Mouse (Mus musculus) right cerebral cortex, adult 18-20 months (tissue): Measurements from ENCODE around the gene Thtpa.

Experiments
- DNase-seq: peaks from one replicate; pipeline ENCODE4 v3.0.0; 2022; ENCODE audit warnings: mixed read lengths

The Thtpa gene

DNA sequence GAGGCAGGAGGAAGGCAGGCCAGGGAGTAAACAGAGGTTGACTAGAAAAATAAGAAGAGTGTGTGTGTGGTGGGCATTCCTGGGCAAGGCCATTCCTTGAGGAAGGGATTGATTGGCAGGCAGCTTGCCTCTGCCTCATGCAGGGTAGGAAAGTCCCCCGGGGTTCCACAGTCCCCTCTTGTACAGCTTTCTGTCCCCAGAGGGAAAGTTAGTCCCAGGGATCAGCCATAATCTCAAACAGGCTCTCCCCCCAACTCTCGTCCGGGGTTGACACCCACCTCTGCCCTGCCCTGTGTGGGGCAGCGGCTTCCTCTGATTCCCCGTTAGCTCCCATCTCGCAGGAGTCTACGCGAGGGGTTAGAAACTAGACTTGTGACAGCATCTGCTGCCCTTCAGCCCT is 12.4 kb downstream of the Thtpa start:
- no peak for DNase-seq

DNA sequence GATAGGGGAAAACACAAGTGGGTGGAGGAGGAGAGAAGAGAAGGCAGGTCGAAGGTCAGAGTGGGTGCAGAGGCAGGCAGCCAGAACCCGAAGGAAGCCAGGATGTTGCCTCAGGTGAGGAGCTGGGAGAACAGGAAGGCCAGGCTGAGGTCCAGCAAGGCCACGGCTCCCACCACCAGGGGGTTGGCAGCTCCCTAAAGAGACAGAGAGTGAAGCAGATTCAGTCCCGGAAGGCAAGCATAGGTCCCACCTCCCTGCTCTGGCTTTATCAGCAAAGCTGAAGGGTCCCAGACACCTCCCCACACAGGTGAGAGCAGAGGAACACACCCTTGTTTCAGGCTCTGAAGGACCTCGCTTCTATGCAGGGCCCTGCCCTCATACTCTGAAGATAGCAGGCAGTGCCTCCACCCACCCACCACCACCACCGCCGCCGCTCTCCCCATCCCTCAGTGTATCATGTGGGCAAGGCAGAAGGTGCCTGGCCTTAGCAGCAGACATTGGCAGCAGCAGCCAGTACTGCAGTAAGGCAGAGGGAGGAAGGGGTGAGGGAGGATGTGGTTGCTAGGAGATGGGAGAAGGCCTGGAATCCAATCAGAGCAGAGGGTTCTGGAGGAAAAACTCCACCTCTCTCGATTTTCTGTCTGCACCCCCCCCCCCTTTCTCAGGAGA is 13.8 kb downstream of the Thtpa start:
- DNase-seq, result peak; percentile 91

DNA sequence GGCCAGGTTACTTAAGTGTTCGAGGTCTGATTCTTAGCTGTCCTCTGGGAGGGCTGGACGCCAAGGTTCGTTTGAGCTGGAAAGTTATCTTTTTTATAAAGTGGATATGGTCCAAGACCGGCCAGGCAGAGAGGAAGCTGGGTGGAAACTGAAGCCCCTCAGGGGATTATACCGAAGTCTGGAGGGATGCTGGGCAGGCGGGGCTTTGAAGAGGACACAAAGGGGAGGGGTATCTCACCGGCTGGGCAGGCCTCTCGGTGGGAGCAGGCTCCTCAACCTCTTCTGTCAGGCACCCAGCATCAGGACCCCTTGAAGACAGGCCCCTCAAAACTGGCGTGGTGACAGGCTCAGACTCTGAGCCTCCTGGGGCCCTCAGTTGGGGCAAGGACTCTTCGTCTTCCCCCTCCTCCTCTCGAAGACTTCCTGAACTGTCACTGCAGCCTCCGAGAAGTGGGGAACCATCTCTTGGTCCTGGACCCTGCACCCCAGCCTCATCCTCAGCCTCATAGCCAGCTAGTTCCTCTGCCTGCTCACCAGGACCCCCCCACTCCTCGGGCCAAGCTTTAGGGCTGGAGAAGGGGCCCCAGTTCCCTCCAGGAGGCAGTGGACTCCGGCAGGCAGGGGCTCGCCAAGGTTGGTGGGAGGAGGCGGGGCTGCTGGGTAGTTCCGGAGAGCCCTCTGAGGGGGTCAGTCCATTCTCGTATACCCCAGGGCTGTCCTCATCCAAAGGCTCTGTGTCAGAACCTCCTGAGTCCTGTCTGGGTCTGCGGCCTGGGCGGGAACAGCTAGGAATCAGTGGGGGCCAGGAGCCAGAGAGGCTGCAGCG is 14.7 kb downstream of the Thtpa start:
- DNase-seq, result no peak

DNA sequence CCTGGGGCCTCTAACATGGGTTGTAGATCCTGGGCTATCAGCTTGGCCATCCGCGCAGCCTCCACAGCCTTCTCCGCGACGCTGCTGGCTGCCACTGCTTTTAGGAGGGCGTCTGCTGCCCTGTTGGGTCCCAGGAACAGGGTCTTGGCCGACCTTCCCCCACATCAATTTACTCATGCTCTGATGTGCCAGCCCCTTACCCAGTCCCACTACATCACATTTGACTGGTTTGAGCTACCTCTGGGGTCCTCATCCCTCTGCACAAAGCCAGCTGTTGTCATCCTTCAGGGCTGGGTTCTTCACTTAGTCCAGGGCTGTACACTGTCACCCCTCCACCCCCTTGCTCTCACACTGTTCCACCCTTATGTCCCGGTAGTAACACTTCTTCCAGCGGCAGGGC is 15.5 kb downstream of the Thtpa start:
- no peak for DNase-seq

DNA sequence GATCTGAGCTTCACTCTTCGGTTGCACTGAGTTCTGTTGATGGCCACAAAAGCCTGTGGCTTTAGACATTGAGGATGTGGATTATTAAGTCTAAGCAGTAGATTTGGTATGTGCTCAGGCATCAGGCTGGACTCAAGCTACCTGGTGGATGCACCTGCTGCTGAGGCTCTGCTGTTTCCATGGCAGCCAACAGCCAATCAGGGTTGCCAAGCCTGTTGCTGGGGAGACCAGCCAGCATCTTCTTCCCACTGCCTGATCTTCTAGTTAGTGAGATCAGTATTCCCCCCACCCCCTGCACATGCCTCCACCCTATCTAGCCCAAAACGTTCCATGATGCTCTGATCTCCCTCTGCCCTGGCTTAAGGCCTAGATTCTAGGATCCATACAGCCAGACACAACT is 17.1 kb downstream of the Thtpa start:
- DNase-seq, result peak; percentile 69

DNA sequence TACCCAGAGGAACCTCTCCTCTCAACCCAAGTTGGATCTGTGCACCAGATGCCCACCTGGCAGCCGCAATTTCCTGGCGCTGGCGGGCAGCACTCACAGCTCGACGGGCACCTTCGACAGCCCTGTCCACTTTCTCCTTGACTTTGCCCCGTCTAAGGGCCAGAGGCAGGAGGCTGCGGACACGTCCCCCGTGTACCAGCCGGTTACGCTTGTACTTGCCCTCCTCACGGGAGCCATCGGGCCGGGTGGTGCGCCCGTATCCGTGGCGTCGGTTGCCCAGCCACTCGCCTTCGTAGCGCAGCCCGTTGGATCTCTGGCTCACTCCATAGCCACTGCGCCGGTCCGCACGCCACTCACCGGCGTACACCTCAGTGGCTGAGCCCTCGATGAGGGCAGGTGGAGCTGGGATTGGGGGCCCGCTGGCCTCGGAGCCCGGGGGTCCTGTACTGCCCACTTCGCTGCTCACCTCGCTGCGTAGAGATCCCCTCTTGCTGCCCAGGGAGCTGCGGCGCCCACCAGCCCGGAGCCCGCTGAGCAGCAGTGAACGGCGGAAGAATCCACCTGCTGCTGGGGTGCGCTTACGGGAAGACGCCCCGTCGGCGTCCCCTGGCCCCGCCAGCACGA is 18.9 kb downstream of the Thtpa start:
- no peak for DNase-seq

DNA sequence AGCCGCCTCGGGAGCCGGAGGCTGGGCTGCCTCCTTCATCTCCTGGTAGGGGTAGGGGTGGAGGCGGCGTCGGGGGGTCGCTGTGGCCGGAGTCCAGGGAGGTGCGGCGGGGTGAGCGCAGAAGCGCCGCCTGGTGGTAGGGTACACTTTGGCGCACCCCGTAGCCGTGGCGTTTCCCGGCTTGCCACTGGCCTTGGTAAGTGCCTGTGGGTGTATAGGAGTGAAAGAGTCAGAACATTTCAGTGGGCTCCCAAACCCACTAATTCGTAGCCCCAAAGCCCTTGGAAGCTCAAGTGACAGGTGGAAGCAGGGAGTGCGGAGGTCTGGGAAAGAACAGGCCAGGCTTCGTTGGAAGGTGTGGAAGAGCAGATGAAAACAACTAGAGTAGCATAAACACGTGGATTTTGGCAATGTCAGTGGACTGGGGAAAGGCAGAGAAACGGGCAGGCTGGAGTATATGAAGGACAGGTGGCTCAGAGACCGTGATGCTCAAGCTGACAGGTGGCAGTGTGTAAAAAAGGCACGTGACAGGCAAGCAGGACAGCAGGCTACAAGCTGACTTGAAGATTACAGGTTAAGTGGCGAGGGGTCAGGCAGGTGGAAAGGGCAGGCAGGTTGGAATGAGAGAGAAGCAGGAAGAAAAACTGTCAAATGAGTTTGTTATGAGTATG is 19.5 kb downstream of the Thtpa start:
- DNase-seq, result peak; percentile 55

DNA sequence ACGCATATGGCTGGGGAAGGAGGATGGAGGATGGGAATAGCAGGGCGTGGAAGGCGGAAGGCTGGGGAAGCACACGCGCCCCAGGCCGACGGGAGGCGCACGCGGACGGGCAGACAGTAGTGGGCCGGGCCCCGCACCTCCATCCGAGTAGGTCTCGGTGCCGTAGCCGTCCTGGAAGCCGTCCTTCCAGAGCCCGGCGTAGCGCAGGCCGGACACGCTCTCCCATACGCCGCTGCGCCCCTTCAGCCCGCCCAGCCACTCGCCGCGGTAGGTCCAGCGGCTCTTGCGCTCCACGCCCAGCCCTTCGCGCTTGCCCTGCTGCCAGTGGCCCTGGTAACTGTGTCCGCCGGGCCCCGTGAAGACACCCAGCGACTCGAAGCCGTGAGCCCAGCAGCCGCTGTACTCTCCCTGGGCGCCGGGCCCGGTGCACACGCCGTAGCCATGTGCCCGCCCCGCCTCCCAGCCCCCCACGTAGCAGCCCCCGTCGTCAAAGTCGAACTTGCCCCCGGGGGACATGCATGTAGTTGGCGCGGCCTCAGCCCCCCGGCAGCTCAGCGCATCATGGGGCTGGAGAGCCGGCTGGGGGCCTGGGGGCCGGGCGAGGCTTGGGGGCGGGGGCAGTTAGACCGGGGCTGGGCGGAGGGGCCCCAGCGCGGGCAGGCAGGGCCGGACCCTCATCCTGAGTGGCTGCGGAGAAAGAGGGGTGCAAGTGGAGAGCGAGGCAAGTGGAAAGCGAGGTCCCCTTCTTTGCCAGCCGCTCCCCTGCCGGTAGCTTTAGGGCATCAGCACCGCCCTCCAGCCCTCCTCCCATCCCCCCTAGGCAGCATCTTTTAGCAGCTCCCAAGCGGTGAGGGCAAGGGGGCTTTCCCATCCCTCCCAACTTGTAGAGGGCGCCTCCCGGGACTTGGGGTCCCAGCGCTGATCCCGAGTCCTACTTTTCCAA is 20.4 kb downstream of the Thtpa start:
- peak; percentile 76 for DNase-seq

DNA sequence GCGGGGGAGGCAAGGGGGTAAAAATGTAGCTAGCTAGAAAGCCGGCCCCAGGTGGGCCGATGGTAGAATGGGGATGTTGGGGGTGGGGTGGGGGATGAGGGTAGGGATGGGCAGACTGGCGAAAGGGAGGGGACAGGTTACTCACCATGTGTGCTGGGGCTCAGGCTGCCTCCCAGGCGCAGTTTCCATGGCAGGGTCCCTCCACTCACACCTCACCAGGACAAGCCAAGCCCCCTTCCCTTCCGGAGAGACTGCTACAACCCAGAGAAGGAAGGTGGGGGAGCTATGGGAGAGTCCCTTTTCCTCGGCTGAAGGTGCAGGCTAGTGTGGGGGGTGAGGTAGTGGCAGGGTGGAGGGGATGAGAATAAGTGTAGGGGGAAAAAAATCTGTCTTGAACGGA is 21.3 kb downstream of the Thtpa start:
- no peak for DNase-seq

DNA sequence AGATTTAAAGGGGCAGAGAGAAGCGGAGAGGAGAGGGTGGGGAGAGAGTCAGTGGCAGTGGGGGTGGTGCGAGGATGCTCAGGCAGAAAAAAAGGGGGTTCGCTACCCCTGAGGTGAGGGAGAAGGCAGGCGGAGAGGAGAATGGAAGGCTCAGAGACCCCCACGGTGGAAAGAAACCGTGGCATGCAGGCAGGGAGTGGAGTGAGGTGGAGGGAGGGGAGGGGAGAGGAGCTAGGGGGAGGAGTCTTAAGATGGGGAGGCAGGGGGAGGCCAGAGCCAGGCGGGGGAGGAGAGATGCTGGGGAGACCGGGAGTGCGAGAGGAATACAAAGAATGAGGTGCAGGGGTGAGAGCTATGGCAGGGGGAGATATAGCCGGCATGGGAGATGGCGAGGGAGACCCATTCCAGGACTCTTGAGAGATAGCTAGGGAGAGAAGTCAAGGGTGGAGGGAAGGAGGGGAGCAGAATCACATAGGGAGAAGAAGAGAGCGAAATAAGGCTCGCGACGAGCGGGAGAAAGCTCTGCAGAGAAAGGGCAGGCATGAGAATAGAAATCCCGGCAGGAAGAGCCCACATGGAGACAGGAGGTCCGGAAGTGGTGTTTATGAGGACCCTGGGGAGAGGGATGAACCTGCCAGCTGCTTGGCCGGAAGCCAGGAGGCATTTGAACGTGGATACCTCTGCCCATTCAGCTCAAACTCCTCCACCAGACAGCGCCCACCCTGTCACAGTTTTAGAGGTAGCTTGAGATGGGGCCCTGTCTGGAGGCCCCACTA is 22.0 kb downstream of the Thtpa start, which contains the start of gene Jph4:
Gene Jph4 (minus strand): TSS at position 511 of the 776 bp plus-strand sequence.
- peak; percentile 83 for DNase-seq

DNA sequence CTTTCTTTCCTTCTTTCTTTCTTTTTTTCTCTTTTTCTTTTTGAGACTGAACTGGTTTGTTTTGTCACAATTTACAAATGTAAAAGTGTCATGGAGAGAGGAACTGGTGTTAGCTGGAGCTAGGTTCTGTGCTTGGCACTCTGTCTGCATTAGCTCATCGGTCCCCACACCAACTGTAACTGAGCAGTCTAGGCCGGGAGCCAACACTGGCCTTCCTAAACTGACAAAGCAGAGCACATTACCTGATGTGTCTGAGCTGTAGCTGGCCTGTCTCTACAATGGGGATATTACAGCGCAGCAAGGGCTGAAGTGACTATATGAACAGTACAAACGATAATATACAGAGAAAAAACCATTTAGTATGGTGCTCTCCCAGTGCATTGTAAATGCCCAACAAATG is 24.3 kb downstream of the Thtpa start:
- DNase-seq, result no peak

DNA sequence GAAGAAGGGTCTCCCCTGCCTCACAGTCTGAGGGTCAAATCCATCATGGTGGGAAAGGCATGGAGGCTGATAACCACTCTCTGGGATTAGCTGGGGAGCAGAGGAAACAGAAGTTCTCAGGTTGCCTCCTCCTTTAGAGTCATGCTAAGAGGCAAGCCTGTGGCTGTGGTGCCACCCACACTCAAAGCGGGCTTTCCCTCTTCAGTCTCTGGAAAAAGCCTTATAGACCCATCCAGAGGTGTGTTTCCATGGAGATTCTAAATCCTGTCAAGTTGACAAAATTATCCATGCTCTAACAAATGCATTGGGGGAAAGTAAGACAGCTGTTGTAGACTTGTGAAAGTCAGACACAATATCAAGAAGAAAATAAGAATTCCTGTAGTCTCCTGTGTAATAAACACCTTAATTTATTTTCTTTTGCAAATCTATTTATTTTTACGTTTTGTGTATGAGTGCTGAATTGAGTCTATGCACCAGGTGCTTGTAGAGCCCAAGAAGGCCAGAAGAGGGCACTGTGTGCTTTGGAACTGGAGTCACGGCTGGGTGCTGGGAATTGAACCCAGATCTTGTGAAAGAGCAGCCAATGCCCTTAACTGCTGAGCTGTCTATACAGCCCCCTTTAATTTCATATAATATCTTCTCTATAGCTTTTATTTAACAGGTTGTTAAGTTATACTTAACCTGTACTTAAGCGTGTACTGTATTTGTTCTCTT is 25.0 kb downstream of the Thtpa start:
- peak; percentile 60 for DNase-seq

DNA sequence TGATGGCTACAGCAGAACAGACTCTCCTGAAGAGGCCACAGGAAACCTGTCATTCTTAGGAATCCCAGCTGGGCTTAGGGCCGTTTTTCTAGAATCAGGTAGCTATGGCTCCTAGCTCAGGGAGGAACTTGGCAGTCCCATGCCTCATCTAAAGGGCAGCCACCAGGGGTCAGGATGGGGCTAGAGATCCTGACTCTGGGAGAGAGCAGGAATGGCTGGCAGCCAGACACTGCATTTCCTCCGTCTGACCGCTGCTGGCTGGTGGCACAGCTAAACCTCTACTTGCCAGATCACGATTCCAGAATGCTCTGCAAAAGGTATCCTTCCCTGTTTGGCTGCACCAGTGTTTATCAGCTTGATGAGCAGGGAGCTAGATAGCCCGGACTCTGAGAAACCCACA is 27.4 kb downstream of the Thtpa start:
- no peak for DNase-seq

DNA sequence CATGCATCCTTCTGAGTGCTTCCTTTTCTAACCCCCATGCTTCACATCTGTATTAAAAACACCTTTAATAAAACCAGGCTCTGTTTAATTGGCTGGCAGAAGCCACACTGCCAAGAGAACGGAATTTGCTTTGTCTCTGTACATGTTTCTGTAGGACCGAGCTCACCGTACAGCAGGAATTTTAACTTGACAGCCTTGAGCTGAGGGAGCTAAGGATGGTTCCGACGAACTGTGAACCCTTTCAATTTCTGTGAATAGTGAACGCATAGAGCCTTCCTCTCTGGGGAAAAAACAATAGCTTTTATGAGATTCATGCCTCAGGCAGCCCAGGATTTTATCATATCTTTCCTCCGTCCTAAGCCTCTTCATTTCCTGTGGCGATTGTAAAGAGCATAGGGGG is 27.8 kb downstream of the Thtpa start:
- DNase-seq, result no peak

DNA sequence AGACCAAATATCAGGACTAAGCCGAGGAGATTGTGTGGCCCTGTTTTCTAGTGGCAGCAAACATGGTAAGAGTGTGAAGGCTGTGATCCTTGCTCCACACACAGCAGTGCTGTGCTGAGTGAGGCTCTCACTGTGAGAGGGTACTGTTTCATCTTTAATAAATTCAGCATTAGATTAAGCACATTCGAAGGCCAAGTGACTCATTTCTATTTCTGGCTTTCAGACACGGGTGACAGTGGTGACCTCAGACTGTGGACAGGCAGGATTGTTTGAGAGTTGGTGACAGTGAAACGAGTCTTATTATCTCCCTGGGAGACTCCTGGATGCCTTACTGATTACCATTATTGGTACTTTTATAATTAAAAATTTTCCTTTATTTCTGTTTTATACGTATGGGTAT is 31.1 kb downstream of the Thtpa start:
- DNase-seq, result no peak

DNA sequence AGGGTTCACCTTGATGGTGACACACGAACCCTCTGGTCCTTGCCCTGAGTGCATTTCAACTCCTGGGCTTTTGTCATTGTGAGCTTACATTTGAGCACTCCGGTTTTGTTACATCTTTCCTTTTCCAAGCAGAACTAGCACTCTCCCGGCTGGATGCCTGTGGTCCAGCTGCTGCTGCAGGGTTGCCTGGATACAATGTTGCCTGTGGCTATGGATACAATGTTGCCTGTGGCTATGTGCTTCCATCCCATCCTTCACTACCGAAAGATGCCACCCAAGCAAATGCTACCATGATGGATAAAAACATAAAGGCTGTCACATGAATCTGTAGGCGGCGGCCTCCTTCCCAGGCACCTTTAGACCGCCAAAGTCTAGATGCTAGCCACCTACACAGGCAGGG is 31.9 kb downstream of the Thtpa start:
- no peak for DNase-seq

DNA sequence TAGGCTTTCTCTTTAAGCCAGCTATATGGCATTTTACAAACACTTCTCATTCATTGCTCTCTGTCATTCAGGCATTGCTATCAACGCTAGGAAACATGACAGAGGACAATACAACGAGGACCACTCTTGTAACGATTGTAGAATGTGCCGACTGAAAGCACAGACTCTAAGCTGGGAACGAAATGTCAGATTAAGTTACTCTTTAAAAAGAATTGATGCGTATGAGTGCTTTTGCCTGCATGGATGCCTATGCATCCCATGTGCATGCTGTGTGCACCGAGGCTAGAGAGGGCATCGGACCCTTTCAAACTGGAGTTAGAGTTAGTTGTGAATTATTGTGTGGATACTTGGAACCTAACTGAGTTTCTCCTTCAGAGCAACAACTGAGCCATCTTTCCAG is 41.1 kb downstream of the Thtpa start:
- DNase-seq, result no peak

DNA sequence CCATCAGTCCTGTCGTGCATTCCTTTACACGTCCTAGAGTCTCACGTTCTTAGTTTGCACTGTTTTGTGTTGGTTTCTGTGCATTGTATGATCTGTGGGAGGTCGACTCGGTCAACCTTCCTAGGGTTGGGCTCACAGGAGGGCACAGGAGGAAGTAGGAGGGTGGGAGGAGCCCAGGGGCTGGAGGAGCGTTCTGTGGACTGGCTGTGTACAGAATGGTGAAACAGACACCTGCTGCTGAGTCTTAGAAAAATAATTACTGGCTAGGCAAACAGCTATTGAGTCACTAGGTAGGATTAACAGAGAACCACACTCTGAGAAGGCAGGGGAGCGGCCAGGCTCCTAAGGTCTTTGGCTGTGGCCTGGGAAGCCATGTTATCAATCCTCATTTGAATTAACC is 44.7 kb downstream of the Thtpa start:
- no peak for DNase-seq

DNA sequence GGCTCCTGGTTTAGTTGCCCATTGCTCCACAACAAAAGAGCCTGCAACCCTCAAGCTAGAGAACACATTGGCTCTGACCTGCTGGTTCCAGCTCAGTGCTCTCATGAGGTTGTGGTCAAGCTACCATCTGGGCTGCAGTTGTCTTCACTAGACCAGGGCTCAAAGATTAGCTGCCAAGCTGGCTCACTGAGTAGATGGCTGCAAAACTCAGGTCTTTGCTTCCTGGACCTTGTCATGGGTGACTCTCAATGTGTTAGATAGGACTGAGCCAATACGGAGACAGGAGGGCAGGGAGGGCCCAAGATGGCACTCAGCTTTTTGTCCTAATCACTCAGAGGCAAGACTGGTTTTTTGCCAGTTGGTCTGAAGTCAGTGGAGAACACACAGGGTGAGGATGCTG is 51.7 kb downstream of the Thtpa start:
- no peak for DNase-seq

DNA sequence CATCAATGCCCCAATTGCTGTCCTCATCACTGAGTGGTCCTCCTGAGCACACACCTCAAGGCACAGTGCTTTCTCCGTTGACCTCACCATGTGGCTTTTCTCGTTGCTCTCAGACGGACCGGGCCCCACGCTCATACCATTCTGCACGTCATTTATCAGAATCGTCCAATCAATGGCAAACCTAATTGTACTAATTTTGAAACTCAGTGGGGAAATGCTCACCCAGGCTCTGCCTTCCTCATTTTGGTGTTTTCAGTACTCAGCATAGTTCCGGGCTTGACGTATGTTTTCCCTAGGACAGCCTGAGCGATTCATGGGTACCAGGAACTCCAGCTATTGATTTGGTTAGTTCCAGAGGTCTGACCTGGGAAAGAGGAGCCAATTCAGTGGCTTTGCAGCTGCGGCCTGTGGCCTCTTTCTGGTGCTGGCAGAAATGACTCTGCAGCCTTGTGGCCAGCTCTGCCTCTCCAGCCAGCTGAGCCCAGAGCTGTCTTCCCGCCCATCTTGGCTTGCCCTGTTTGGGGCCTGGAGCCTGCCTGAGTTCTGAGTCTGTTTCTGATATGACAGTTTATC is 52.3 kb downstream of the Thtpa start:
- DNase-seq, result peak; percentile 22
